Mouse (Mus musculus) intestine, embryonic 16.5 days (tissue): ENCODE measurements around the gene Slc16a6. TPM values are rescaled to one million over a fixed set of nuclear protein-coding genes. Genes with fewer than 3 reads are reported as not detected.

Experiments used
- ATAC-seq: fragments of 200-750 bp; cut with Nextera tagmentation; 2 replicates; pipeline ENCODE4 v1.8.0; 2017; ENCODE audit warnings: moderate TSS enrichment, moderate library complexity
- H3K27ac ChIP-seq: fragments of 300-500 bp; sonication (generic); 2 replicates; pipeline ENCODE4 v1.5.1; 2014; ENCODE audit warnings: mild to moderate bottlenecking, low read length
- H3K27me3 ChIP-seq: fragments of 300-500 bp; sonication (generic); replicated peaks from 2 replicates; pipeline ENCODE4 v1.6.1; 2014; ENCODE audit warnings: low read length, control low read depth, mixed read lengths; ENCODE audit not compliant: control insufficient read depth, insufficient read depth
- H3K36me3 ChIP-seq: fragments of 300-500 bp; sonication (generic); 2 replicates; pipeline ENCODE4 v1.6.1; 2014; ENCODE audit warnings: low read length, control low read depth; ENCODE audit not compliant: control insufficient read depth, insufficient read depth
- H3K4me1 ChIP-seq: fragments of 300-500 bp; sonication (generic); 2 replicates; pipeline ENCODE4 v1.6.1; 2014; ENCODE audit warnings: low read length, control low read depth, mixed read lengths; ENCODE audit not compliant: control insufficient read depth, insufficient read depth
- H3K4me2 ChIP-seq: fragments of 300-500 bp; sonication (generic); 2 replicates; pipeline ENCODE4 v1.6.1; 2014; ENCODE audit warnings: low read depth, low read length, control low read depth
- H3K4me3 ChIP-seq: fragments of 300-500 bp; sonication (generic); 2 replicates; pipeline ENCODE4 v1.5.1; 2014; ENCODE audit warnings: mild to moderate bottlenecking, low read length
- H3K9ac ChIP-seq: fragments of 300-500 bp; sonication (generic); 2 replicates; pipeline ENCODE4 v1.6.1; 2014; ENCODE audit warnings: low read depth, low read length
- H3K9me3 ChIP-seq: fragments of 300-500 bp; sonication (generic); 2 replicates; pipeline ENCODE4 v1.6.1; 2016; ENCODE audit warnings: low read length, control low read depth; ENCODE audit not compliant: control insufficient read depth
- WGBS: fragments of 180-500 bp; shearing (Covaris S2); extraction: QIAGEN DNeasy Blood & Tissue Kit; methylation state at CpG from one replicate; pipeline ENCODE4 v1.1.7; 2014; 5-methylcytosine and 5-hydroxymethylcytosine counted together
- polyA plus RNA-seq: library from polyadenylated mRNA; unstranded; fragments of >200 nt; fragmentation: Nextera tagmentation; extraction: Ambion mirVana; gene quantifications from 2 replicates; pipeline ENCODE4 v1.2.1, GENCODE M21; 2015

Slc16a6 gene
- polyA plus RNA-seq: 26.6 and 33.9 TPM in 2 replicates

DNA sequence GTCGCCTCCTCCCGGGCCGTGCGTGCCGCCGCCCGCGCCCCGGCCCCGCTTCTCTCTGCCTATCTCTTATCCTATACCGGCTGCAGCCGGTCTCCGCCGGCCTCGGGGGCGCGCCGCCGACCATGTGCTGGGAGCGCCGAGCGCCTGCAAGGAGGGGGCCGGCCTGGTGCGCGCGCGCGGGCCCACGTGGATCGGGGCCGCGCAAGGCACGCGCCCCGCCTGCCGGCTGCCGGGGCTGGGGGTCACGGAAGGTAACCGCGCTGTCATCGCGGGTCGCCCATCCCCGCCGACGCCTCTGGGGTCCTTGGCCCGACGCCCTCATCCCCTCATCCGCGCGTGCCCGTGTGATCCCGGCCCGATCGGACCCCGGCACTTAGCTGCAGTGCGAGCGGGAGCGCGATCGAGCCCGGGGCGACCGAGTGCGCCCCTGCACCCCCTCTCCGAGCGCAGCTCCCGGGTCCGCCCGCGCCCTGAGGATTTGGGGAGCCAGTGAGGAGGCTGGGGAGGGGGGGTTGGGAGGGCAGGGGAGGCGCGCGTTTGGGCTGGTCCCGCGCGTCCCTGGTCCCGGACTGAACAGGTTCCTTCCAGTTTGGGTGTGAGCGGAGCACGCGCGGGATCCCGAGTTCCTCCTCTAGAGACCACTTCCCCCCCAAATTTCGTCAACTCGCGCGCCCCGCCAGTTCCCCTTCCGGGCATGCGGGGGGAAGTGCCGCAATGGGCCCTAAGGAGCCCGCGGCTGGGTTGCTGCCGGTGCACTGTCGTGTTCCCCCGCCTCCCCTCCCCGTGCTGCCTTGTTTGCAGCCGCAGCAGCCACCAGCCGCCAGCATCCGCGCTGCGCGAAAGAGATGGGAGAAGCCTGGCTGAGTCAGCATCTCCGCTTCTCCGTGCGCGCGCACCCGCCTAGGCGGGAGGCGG lies at the start of gene Slc16a6, which contains the start of gene Arsg:
TSS of gene Slc16a6 (minus strand) at position 428 of the 915 bp plus-strand sequence.
TSS of gene Arsg (plus strand) at position 204 of the 915 bp plus-strand sequence.
- H3K27ac ChIP-seq: peak within 1 kb of the TSS; percentile 91
- no peaks in the 10 kb centered on the region for H3K36me3 ChIP-seq
- no peaks in the 10 kb centered on the region for H3K9me3 ChIP-seq
- peak within 1 kb of the TSS; percentile 91 for H3K4me2 ChIP-seq
- ATAC-seq: peak; percentile 89
- peak within 1 kb of the TSS; percentile 80 for H3K4me3 ChIP-seq
- no peaks in the 10 kb centered on the region for H3K27me3 ChIP-seq
- H3K4me1 ChIP-seq: peaks cover 9% of the 10 kb centered on the region; the same call in 1 of the 2 replicates
- WGBS: 0% methylated on average over 84 of the region's 111 CpGs
- H3K9ac ChIP-seq: peak within 1 kb of the TSS; percentile 92

DNA sequence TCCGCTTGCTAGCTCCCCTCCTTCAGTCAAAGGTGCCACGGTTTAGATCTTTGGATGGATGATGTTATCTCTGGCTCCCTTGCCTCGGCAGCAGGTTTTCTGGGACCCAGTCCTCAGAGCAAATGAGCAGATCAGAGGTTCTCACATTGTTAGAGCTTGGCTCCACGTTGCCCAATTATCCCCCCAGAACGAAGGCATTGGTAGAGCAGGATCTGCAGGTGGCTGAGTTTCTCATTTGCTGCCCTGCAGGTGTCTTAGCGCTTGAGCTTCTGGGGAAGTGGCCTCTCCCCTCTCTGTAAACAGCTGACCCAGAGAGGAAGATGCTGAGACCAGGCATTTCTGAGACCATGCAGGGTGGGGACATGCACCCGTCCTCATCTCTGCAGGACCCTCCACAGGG lies 47.6 kb upstream of the Slc16a6 start:
- ATAC-seq: no peak
- Histone ChIP-seq H3K27me3 (no peaks in the 10 kb centered on the region), H3K4me2 (no peak overlapping the region), H3K9ac (no peak overlapping the region), H3K4me1 (no peaks in the 10 kb centered on the region), H3K27ac (no peak overlapping the region), H3K9me3 (no peaks in the 10 kb centered on the region), H3K4me3 (no peak overlapping the region), H3K36me3 (no peaks in the 10 kb centered on the region)
- WGBS: 41% methylated on average over 7 of the region's 7 CpGs

DNA sequence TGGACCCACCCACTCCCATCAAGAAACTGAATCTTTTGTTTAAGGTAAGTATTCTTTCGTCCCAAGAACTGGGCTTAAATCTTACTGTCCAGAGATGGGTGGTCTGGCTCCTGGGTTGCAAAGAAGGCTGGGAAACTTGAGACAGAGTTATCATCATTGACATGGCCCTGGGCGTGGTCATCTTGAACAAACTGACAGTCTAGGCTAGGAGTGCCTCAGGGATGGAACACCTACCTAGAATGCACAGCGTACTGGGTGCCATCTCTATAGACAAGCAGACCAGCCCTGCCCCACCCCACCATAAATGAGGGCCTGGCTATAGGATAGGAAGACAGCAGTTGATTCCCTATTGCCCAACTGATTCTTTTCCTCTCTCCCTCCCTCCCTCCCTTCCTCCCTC lies 44.4 kb upstream of the Slc16a6 start:
- no peak overlapping the region for H3K4me2 ChIP-seq
- H3K4me1 ChIP-seq: peaks cover 6% of the 10 kb centered on the region; the same call in 1 of the 2 replicates
- WGBS: 88% methylated on average over 3 of the region's 3 CpGs
- no peaks in the 10 kb centered on the region for H3K9me3 ChIP-seq
- no peak overlapping the region for H3K4me3 ChIP-seq
- no peaks in the 10 kb centered on the region for H3K36me3 ChIP-seq
- no peak overlapping the region for H3K27ac ChIP-seq
- ATAC-seq: peak; percentile 69
- H3K9ac ChIP-seq: no peak overlapping the region
- no peaks in the 10 kb centered on the region for H3K27me3 ChIP-seq

- no peaks in the 10 kb centered on the region for H3K9me3 ChIP-seq
- H3K27ac ChIP-seq: no peak overlapping the region
- H3K4me3 ChIP-seq: no peak overlapping the region
- ATAC-seq: no peak
- no peak overlapping the region for H3K9ac ChIP-seq
- H3K4me1 ChIP-seq: peaks cover 6% of the 10 kb centered on the region; the same call in 1 of the 2 replicates
- no peaks in the 10 kb centered on the region for H3K36me3 ChIP-seq
- 86% methylated on average over 11 of the region's 11 CpGs for WGBS
- H3K27me3 ChIP-seq: no peaks in the 10 kb centered on the region
- H3K4me2 ChIP-seq: no peak overlapping the region
Observed at GRCm38 (mm10) chr11:109517330-109517729, 43.9 kb upstream of the Slc16a6 start.

GRCm38 (mm10) chr11:109514064-109514612 lies 40.7 kb upstream of the Slc16a6 start:
- Histone ChIP-seq H3K4me1 (peaks cover 6% of the 10 kb centered on the region; the same call in 1 of the 2 replicates), H3K9me3 (no peaks in the 10 kb centered on the region), H3K9ac (no peak overlapping the region), H3K27ac (no peak overlapping the region), H3K4me2 (no peak overlapping the region), H3K36me3 (no peaks in the 10 kb centered on the region), H3K27me3 (no peaks in the 10 kb centered on the region), H3K4me3 (no peak overlapping the region)
- WGBS: 30% methylated on average over 3 of the region's 3 CpGs
- ATAC-seq: peak; percentile 52; the same call in 1 of the 2 replicates

GRCm38 (mm10) chr11:109512995-109513675 lies 39.7 kb upstream of the Slc16a6 start:
- H3K27ac ChIP-seq: no peak overlapping the region
- H3K4me2 ChIP-seq: no peak overlapping the region
- ATAC-seq: no peak
- WGBS: 84% methylated on average over 16 of the region's 16 CpGs
- no peaks in the 10 kb centered on the region for H3K36me3 ChIP-seq
- H3K4me3 ChIP-seq: no peak overlapping the region
- no peaks in the 10 kb centered on the region for H3K9me3 ChIP-seq
- H3K9ac ChIP-seq: no peak overlapping the region
- H3K4me1 ChIP-seq: peaks cover 6% of the 10 kb centered on the region; the same call in 1 of the 2 replicates
- H3K27me3 ChIP-seq: no peaks in the 10 kb centered on the region

DNA sequence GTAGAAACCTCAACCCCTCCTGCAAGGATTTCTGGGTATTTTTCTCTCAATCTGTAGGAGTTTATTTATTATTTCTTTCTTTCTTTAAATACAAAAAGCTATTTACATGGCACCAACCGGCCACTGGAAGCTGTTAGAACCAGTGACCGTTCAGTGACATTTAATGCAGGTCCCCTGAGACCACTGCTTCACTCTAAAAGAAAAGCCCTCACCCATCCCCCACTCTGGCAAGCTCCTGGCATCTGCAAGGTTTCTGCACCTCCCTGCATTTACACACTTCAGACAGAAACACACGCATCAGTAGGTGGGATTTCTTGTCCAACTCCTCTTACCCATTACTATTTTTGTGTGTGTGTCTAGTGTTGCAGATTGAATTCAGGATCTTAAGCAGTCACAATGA lies 33.7 kb upstream of the Slc16a6 start:
- WGBS: 51% methylated on average over 3 of the region's 3 CpGs

DNA sequence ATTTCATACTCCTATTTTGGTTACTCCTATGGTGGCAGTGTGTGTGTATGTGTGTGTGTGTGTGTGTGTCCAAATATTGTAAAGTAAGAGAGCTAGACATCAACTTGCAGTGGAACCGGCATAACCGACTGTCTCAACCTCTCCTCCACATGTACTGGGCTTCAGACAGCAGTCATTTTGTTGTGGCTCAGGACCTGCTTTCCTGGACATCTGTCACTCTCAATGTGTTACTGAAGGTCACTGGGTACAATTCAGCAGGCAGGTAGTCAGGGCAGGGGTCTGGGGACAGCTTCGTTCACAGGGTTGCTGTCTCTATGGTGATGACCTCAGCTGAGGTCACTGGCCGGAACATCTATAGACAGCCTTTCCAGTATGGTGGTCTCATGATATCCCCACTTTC lies 32.4 kb upstream of the Slc16a6 start:
- Histone ChIP-seq H3K9ac (no peak overlapping the region), H3K27ac (no peak overlapping the region), H3K9me3 (no peaks in the 10 kb centered on the region), H3K27me3 (no peaks in the 10 kb centered on the region), H3K4me1 (no peaks in the 10 kb centered on the region; the same call in 1 of the 2 replicates), H3K4me2 (no peak overlapping the region), H3K4me3 (no peak overlapping the region), H3K36me3 (no peaks in the 10 kb centered on the region)
- WGBS: 88% methylated on average over 4 of the region's 4 CpGs
- no peak for ATAC-seq

More for the DNA sequence above, 33.7 kb upstream of the Slc16a6 start:
- no peaks in the 10 kb centered on the region; the same call in 1 of the 2 replicates for H3K4me1 ChIP-seq
- no peaks in the 10 kb centered on the region for H3K9me3 ChIP-seq
- H3K4me2 ChIP-seq: no peak overlapping the region
- no peak overlapping the region for H3K9ac ChIP-seq
- H3K27me3 ChIP-seq: no peaks in the 10 kb centered on the region
- H3K4me3 ChIP-seq: no peak overlapping the region
- ATAC-seq: no peak
- H3K36me3 ChIP-seq: no peaks in the 10 kb centered on the region
- no peak overlapping the region for H3K27ac ChIP-seq

- H3K4me3 ChIP-seq: no peak overlapping the region
- H3K27ac ChIP-seq: no peak overlapping the region
- H3K27me3 ChIP-seq: no peaks in the 10 kb centered on the region
- 55% methylated on average over 9 of the region's 9 CpGs for WGBS
- H3K9me3 ChIP-seq: no peaks in the 10 kb centered on the region
- H3K9ac ChIP-seq: no peak overlapping the region
- no peak overlapping the region for H3K4me2 ChIP-seq
- ATAC-seq: no peak
- H3K36me3 ChIP-seq: no peaks in the 10 kb centered on the region
- no peaks in the 10 kb centered on the region; the same call in 1 of the 2 replicates for H3K4me1 ChIP-seq
Observed at GRCm38 (mm10) chr11:109504977-109505376, 31.6 kb upstream of the Slc16a6 start.
